Mouse (Mus musculus) T-helper 2 cell (primary cell): Measurements from ENCODE around the gene Bag6.

Experiments used
- in situ Hi-C: fragments of 300-600 bp; cut with MboI, MseI; formaldehyde crosslinking; loops from one replicate; pipeline ENCODE4 v1.15.1; 2025; ENCODE audit warnings: high pct_unique_total_duplicates

Gene Bag6

GRCm38 (mm10) chr17:35166352-35167035, 31.5 kb downstream of the Bag6 start:
- in situ Hi-C loops = no loop called here

GRCm38 (mm10) chr17:35167794-35168193, 32.8 kb downstream of the Bag6 start:
- in situ Hi-C loops = no loop called here

- in situ Hi-C loops = no loop called here
Observed at GRCm38 (mm10) chr17:35168541-35169207, 33.7 kb downstream of the Bag6 start.

DNA sequence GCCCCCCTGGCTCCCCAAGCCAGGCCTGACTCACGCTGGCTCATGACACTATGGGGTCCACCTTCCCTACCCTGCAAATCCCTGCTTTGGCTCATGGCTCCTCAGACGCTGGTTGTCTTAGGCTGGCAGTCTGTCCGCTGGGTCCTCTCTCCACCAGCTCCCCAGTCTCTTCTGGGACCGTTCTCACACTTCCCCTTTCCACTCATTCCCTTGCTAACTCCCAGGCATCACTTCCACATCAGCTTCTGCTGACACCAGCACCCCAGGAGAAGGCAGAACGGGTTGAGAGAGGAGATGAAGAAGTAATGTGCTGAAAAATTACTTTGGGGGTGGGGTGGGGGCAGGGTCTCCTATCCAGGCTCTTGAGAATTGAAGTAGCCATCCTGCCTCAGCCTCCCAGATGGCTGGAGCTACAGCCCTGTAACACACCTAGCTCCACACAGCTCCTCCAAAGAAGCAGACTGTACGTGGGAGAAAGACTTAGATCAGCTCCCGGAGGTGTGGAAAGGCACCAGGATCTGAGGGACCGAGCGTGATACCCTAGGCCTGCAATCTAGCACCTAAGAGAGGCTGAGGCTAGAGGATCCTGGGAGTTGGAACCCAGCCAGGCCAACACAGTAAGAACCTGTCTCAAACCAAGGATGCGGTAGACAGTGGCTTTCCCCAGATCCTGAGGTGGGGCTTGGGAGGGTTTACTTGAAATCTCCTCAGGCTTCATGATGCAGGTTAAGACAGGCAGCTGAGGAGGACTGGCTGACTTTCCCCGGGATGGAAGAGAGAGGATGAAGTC, 37.7 kb downstream of the Bag6 start:
- in situ Hi-C loops = loop anchor here (5.0 kb wide), 1 partner anchor 60 kb away; the partner anchor contains the start of gene Atp6v1g2

GRCm38 (mm10) chr17:35173329-35173728, 38.4 kb downstream of the Bag6 start:
- in situ Hi-C loops = loop anchor here (5.0 kb wide), 1 partner anchor 59 kb away; the partner anchor contains the start of gene Atp6v1g2

GRCm38 (mm10) chr17:35174201-35174977, 39.4 kb downstream of the Bag6 start:
- in situ Hi-C loops = loop anchor here (5.0 kb wide), 1 partner anchor 58 kb away; the partner anchor contains the start of gene Atp6v1g2

- in situ Hi-C loops = no loop called here
Observed at GRCm38 (mm10) chr17:35175382-35175781, 40.4 kb downstream of the Bag6 start.

DNA sequence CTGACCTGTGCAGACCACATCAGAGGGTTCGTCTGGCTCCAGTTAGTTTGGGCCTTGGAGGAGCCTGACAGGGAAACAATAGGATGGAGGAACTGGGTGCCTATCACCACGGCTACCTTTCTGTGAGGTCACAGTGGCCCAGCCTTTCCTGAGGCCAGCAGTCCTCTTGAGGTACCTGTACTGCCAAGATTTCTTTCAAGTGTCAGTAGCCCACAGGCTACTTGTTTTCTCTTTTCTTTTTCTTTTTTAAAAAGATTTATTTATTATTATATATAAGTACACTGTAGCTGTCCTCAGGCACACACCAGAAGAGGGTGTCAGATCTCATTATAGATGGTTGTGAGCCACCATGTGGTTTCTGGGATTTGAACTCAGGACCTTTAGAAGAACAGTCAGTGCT, 41.0 kb downstream of the Bag6 start, which contains the start of gene Aif1:
Gene Aif1, minus strand, starts transcription at position 101 of the 400 bp plus-strand sequence.
- in situ Hi-C loops = no loop called here

GRCm38 (mm10) chr17:35178528-35178927, 43.5 kb downstream of the Bag6 start:
- in situ Hi-C loops = no loop called here

- in situ Hi-C loops = no loop called here
Observed at GRCm38 (mm10) chr17:35180093-35180492, 45.1 kb downstream of the Bag6 start.

DNA sequence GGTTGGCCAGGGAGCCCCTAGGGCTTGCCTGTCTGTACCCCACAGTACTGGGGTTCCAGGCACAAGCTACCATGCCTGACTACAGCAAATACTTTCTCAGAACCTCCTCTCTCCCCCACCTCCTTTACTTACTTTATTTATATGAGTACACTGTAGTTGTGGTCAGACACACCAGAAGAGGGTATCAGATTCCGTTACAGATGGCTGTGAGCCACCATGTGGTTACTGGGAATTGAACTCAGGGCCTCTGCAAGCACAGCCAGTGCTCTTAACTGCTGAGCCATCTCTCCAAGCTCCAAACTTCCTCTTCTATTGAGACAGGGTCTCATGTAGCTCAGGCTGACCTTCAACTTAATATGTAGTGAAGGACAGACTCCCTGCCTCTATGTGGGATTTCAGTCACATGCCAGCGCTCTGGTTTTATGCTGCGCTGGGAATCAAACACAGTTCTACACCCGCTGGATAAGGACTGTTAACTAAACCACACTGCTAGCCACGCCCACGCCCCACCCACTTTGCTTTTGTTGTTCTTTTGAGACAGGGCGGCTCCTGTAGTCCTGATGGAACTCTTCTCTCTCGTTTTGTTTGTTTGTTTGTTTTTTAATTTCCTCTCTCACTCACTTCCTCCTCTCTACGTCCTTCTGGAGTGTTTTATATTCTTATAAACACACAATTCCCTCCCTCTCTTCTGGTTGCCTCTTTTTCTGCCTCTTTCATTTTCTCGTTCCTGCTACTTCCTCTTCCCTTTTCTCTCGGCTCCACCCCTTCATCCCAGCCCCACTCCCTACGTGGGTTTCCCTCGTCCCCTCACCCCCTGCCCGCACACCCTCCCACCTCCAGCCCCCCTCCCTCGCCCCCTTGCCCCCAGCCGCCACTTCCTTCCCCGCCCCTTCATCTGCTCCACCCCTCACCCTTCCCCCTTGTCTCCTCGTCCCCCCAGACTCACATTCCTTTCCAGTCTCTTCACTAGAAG, 50.9 kb downstream of the Bag6 start:
- in situ Hi-C loops = no loop called here

- in situ Hi-C loops = no loop called here
Observed at GRCm38 (mm10) chr17:35186681-35187080, 51.7 kb downstream of the Bag6 start.

GRCm38 (mm10) chr17:35187345-35187744, 52.4 kb downstream of the Bag6 start:
- in situ Hi-C loops = no loop called here

- in situ Hi-C loops = no loop called here
Observed at GRCm38 (mm10) chr17:35187959-35188610, 53.1 kb downstream of the Bag6 start, which contains the start of gene Lst1. Gene Lst1 (minus strand): TSS chr17:35188439.

- in situ Hi-C loops = no loop called here
Observed at GRCm38 (mm10) chr17:35189186-35189585, 54.2 kb downstream of the Bag6 start.

DNA sequence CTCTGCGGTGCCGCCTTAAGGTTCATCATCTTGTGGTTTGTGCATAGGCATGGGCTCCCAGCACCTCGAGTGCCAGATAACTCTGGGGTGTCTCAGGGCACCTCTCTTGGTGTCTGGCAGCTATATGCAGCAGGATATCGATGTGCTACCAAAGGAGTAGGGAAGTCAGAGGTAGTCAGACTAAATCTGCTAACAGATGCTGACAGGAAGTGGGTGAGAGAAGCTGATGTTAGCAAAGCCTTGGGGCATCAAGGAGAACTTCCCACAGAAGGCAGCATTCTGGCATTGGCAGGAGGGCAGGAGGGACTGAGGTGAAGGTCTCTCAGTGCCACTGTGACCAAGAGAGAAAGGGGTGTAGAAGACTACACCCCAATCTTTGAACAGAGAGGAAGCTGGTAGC, 55.1 kb downstream of the Bag6 start:
- in situ Hi-C loops = no loop called here

- in situ Hi-C loops = no loop called here
Observed at GRCm38 (mm10) chr17:35191723-35192122, 56.7 kb downstream of the Bag6 start.

GRCm38 (mm10) chr17:35192924-35193323, 57.9 kb downstream of the Bag6 start:
- in situ Hi-C loops = no loop called here
